Mouse (Mus musculus): ENCODE data around the gene Gm11639.

Gm11639 gene

DNA sequence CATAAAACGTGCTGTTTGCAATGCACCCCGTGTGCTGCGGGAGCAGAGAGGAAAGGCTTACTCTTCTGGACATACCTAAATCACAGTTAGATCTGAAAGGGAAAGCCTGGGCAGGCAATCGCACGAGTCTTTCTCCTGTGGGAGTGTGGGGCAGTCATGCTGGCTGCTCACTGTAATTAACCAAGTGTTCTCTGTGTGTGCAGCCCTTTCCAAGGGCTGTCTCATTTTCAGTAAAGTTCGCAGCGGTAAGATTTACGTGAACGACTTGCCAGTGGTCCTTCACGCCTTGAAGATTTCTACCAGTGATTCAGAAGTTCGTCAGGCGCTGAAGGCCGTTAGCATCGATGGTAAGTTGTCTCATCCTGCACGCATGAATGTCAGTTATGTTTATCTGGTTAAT is 18.6 kb downstream of the Gm11639 start:
- DNase-seq (ENCODE audit: low spot score in 2 of 2): no peak

DNA sequence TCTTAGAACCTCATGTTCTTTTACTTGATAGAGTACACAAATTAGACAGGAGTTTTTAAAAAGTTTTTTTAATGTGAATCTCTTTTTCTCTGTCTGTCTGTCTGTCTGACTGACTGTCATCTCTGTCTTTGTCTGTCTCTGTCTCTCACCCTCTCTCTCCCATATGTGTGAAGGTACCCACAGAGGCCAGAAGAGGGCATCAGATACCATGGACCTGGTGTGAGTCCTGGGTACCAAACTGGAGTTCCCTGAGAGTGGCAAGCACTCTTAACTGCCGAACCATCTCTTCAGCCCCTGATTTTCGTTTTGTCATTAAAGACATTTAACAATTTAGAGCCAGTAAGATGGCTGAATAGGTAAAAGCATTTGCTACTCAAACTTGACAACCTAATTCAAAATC is 21.6 kb downstream of the Gm11639 start:
- DNase-seq (ENCODE audit: low spot score in 2 of 2): no peak

- no peak for DNase-seq (ENCODE audit: low spot score in 2 of 2)
Measured at GRCm38 (mm10) chr11:104744995-104745568, 59.6 kb downstream of the Gm11639 start.

GRCm38 (mm10) chr11:104765762-104766161 is 80.3 kb downstream of the Gm11639 start:
- no peak for DNase-seq (ENCODE audit: low spot score in 2 of 2)

DNA sequence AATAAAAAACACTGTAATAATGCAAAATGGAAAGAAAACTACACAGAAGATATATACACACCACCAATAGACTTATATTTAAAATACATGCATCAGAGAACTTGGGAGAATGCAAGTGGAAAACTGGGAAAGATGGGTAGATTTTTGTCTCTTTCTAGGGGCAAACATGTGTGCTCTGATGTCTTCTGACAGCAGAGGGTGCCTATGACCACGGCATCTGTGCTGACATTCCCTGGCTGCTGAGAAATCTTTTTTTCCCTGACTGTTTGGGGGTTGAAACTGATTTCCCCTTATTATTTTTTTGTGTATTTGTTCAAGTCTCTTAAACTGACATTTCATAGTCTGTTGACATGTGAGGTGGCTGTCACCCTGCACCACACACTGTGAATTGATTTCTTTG is 81.6 kb downstream of the Gm11639 start:
- no peak for DNase-seq (ENCODE audit: low spot score in 2 of 2)

DNA sequence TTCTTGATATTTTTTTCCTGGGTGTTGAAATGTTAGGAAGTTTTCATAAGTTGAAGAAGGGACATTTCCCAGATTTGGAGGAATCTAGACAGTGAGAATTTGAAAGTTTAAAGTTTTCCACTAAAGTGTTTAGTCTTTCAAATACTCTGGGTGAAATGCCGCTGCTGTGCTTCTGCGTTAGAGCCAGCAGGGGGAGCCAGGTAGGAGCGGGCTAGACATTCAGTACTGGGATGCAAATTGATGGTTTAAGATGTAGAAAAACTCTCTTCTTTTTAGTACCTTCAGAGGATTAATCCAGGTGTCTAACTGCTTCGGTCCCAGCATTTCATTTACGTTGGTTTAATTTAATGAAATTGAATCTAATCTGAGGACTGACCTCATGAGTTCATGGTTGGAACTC is 82.6 kb downstream of the Gm11639 start:
- DNase-seq (ENCODE audit: low spot score in 2 of 2): peak in 1 of 2 experiments; percentile 69

GRCm38 (mm10) chr11:104778796-104779195 is 93.3 kb downstream of the Gm11639 start:
- DNase-seq (ENCODE audit: low spot score in 2 of 2): no peak

DNA sequence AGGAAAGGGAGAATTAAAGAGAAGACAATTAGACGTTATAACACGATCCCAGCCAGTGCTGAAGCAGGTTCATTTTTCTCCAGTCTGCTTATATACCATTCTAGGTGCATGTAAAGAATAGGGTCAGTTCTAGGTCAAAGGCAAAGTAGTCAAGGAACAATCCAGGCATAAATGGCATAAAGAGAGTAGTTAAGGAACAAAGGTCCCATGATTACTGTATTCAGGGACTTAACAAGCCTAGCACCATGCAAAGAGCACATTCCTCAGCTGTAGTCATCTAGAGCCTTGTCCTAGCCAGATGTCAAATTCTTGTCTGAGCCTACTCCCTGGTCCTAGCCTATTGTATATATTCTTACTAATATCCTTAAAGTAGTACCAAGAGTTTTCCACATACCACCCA is 259.2 kb downstream of the Gm11639 start:
- DNase-seq (ENCODE audit: low spot score in 2 of 2): no peak

DNA sequence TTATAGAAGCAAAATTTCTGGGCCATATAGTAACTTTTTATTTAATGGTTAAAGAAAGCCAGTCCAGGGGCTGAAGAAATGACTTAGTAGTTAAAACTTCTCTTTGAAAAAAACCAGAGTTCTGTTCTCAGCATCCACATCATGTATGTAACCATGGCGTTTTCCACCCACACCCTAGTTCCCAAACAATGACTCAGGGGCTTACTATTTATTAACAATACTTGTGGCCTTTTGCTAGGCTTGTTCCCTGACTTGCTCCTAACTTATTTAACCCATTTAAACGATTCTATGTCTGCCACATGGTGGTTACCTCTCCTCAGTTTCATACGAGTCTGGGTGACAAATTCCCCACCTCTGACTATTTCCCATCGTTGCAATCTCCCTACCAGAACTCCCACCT is 266.8 kb downstream of the Gm11639 start:
- DNase-seq (ENCODE audit: low spot score in 2 of 2): no peak

DNA sequence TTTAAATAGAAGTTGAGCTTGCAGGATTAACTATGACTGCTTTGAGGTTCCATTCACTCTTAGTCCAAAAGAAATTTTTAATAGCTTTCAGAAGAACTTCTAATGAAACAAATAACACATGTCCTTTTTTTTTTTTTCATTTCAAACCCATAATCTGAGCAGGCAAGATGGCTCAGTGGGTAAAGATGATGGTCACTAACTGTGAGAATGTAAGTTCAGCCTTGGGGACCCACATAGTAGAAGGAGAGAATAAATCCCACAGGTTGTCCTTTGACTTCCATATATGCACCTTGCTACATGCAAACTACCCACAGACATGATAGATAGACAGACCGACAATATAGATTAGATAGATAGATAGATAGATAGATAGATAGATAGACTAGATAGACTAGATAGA is 282.4 kb downstream of the Gm11639 start:
- no peak for DNase-seq (ENCODE audit: low spot score in 2 of 2)

DNA sequence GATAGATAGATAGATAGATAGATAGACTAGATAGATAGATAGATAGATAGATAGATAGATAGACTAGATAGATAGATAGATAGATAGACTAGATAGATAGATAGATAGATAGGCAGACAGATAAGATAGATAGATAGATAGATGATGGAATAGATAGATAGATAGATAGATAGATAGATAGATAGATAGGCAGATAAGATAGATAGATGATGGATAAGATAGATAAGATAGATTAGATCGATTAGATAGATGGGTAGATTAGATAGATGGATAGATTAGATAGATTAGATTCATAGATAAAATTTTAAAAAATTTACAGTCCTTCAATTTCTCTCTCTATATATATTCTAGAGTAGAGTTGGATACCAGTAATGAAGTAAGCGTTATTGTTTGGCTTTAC is 282.9 kb downstream of the Gm11639 start:
- DNase-seq (ENCODE audit: low spot score in 2 of 2): no peak

GRCm38 (mm10) chr11:104971322-104971721 is 285.8 kb downstream of the Gm11639 start:
- DNase-seq (ENCODE audit: low spot score in 2 of 2): no peak

GRCm38 (mm10) chr11:104972480-104972879 is 287.0 kb downstream of the Gm11639 start:
- no peak for DNase-seq (ENCODE audit: low spot score in 2 of 2)

GRCm38 (mm10) chr11:104977976-104978375 is 292.5 kb downstream of the Gm11639 start:
- DNase-seq (ENCODE audit: low spot score in 2 of 2): no peak

- no peak for DNase-seq (ENCODE audit: low spot score in 2 of 2)
Measured at GRCm38 (mm10) chr11:104981342-104982055, 296.0 kb downstream of the Gm11639 start.

- DNase-seq (ENCODE audit: low spot score in 2 of 2): no peak
Measured at GRCm38 (mm10) chr11:105009232-105009631, 323.7 kb downstream of the Gm11639 start.

DNA sequence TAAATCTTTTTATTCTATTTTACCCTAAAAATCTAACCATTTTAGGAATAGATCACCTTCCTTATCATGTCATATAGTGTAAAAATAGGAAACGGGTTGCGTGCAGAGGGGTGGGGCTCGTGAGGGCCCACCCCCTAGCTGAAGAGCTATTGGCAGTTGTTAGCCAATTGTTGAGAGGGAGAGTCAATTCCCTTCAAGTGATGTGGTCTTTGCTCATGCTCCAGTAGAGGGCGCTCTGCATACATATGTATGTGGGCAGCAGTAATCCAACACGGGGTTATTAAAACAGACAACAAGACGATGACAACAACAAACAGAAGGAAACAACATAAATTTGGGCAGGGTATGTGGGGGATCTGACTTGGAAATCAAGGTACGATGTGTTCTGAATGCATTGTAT is 335.6 kb downstream of the Gm11639 start:
- peak in 1 of 2 experiments; percentile 31 for DNase-seq (ENCODE audit: low spot score in 2 of 2)

GRCm38 (mm10) chr11:105028744-105029348 is 343.3 kb downstream of the Gm11639 start:
- DNase-seq (ENCODE audit: low spot score in 2 of 2): peak; percentile 53 to 62

- no peak for DNase-seq (ENCODE audit: low spot score in 2 of 2)
Measured at GRCm38 (mm10) chr11:105029525-105029924, 344.0 kb downstream of the Gm11639 start.

DNA sequence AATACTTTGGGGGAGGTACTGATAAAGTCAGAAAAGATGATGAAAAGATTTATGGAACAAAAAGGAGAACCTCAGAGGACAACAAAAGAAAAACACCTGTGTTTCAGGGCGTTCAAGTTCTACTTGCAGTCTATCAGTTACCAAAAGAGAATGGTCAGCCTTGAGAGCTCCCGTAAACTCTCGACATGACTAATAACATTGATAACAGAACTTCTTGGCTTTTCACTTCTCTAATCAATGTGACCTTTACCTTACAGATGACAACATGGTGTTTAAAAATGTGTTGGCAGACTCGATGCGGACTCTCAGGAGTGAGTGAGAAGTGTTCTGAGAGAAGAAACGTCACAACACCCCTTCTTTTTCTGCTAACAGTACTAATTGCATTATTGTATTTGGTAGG is 344.7 kb downstream of the Gm11639 start:
- no peak for DNase-seq (ENCODE audit: low spot score in 2 of 2)

DNA sequence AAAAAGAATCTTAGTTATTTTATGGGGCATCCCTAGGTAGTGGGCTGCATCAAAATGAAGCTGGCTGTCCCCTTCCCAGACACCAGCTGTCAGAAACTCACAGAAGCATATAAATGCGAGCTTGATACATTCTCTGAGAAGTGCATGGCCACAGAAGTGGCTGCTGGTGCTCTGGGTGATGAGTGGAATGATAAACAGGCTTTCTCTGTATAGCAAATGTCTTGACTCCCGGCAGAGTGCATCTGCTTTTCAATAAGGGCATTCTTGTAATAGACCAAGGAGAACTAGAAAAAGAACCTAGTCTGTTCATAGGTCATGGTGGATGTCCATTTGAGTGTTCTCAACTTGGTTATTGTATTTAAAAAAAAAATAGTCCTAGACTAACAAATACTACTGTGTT is 345.6 kb downstream of the Gm11639 start:
- DNase-seq (ENCODE audit: low spot score in 2 of 2): no peak

DNA sequence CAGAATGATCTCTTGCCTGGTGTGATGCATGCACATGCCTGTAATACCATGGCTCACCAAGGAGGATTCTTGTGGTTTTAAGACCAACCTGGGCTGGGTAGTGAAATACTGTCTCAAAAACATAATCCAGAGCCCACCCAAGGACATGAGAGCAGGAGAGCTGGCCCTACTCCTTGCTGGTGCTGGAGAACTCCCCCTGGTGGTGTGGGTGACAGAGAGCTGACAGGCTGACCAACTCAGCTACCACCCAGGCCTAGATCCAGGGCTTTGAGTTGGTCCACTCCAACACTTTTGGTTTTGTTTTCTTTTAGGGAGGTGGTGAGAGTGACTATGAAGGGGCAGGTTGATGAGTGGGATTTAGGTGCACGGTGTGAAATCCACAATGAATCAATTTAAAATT is 349.6 kb downstream of the Gm11639 start:
- no peak for DNase-seq (ENCODE audit: low spot score in 2 of 2)

- DNase-seq (ENCODE audit: low spot score in 2 of 2): no peak
Measured at GRCm38 (mm10) chr11:105063292-105063691, 377.8 kb downstream of the Gm11639 start, which contains the start of gene Efcab3. Efcab3 (plus strand) TSS chr11:105063592.

Measured in spleen, postnatal 4 days (tissue).